Mouse (Mus musculus) thymus, adult 2 months (tissue): Measurements from ENCODE around the gene Col18a1.

Experiments
- CTCF ChIP-seq: fragments of 200-500 bp; IDR thresholded peaks from 2 replicates; pipeline ENCODE4 v1.5.1; 2012; ENCODE audit warnings: mild to moderate bottlenecking, control low read depth, low read length, moderate library complexity, borderline replicate concordance; ENCODE audit not compliant: control insufficient read depth, poor library complexity, insufficient read depth; ENCODE audit errors: extremely low read depth
- POLR2A ChIP-seq: fragments of 200-500 bp; IDR thresholded peaks from 2 replicates; pipeline ENCODE4 v1.6.1; 2012; ENCODE audit warnings: mild to moderate bottlenecking, low read length, control low read depth, moderate library complexity; ENCODE audit not compliant: control insufficient read depth, poor library complexity, insufficient read depth; ENCODE audit errors: extremely low read depth

- TF ChIP-seq CTCF, result no peak
- no peak for TF ChIP-seq POLR2A
Observed at GRCm38 (mm10) chr10:77016499-77016898, 149.8 kb downstream of the Col18a1 start.
